Mouse (Mus musculus): Measurements from ENCODE around the gene Zbtb7b. TPM values are rescaled to one million over a fixed set of nuclear protein-coding genes. Genes with fewer than 3 reads are reported as not detected.

Gene Zbtb7b
- polyA plus RNA-seq, 1 experiment = not detected

- WGBS = 93% methylated on average over 4 of the region's 4 CpGs
- TF ChIP-seq CTCF (IDR thresholded peaks at IDR 0.05; ENCODE audit: insufficient read depth, low read depth, low read length) = no peak
- no peak for TF ChIP-seq POLR2A (IDR thresholded peaks at IDR 0.05; ENCODE audit: insufficient read depth, low read depth, low read length)
- Histone ChIP-seq H3K4me1 (ENCODE audit: control insufficient read depth, insufficient read depth, low read length) (peaks cover 13% of the 10 kb centered on the region), H3K27ac (ENCODE audit: insufficient read depth, low read depth, low read length) (no peak overlapping the region), H3K4me3 (ENCODE audit: insufficient read depth, low read depth, low read length) (no peak overlapping the region)
These were observed 31.3 kb upstream of the Zbtb7b start for GRCm38 (mm10) chr3:89425876-89426275.

DNA sequence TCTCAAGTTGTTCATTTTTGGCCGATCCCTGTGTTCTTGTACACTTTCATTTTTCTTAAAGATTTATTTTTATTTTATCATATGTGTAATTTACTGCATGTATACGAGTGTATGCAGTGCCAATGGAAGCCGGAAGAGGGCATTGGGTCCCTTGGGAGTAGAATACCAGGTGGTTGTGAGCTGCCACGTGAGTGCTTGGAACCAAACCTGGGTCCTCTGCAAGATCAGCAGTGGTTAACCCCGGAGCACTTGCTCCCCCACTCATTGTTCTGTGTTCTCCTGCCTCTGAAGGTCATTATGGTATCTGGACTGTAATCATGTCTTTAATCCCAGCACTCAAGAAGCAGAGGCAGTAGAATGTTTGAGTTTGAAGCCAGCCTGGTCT, 30.6 kb upstream of the Zbtb7b start:
- peaks cover 13% of the 10 kb centered on the region for H3K4me1 ChIP-seq (ENCODE audit: control insufficient read depth, insufficient read depth, low read length)
- H3K27ac ChIP-seq (ENCODE audit: insufficient read depth, low read depth, low read length) = no peak overlapping the region
- H3K4me3 ChIP-seq (ENCODE audit: insufficient read depth, low read depth, low read length) = no peak overlapping the region
- TF ChIP-seq CTCF (IDR thresholded peaks at IDR 0.05; ENCODE audit: insufficient read depth, low read depth, low read length) = no peak
- no peak for TF ChIP-seq POLR2A (IDR thresholded peaks at IDR 0.05; ENCODE audit: insufficient read depth, low read depth, low read length)
- 89% methylated on average over 5 of the region's 5 CpGs for WGBS

DNA sequence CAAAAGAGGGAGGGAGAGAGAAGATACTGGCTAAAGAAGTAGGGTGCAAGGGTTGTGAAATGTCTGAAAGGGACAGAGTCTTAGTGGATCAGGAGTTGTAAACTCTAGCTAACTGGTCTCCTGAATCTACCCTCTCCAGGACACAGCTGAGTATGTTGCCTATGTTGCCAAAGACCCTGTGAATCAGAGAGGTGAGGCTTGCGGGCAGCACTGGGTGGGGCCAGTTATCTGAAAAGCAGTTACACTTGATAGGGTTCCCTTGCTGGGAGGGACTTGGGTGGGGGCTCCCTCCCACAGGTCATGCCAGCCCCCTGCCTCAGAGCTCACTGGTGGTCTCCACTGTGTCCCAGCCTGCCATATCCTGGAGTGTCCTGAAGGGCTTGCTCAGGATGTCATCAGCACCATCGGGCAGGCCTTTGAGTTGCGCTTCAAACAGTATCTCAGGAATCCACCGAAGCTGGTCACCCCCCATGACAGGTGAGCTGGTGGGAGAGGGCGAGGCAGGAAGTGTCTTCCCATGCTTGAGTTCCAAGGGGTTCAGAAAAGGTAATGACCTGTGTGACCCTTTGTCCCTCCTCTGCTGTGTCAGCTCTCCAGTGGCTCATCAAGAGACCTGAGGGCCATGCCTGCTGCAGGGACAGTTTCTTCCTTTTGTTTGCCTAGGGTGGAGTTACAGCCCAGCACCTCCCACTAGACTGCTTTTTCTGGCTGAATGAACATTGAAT, 30.0 kb upstream of the Zbtb7b start:
- Histone ChIP-seq H3K4me3 (ENCODE audit: insufficient read depth, low read depth, low read length) (no peak overlapping the region), H3K27ac (ENCODE audit: insufficient read depth, low read depth, low read length) (no peak overlapping the region), H3K4me1 (ENCODE audit: control insufficient read depth, insufficient read depth, low read length) (peaks cover 13% of the 10 kb centered on the region)
- 88% methylated on average over 5 of the region's 5 CpGs for WGBS
- TF ChIP-seq CTCF (IDR thresholded peaks at IDR 0.05; ENCODE audit: insufficient read depth, low read depth, low read length) (no peak), POLR2A (IDR thresholded peaks at IDR 0.05; ENCODE audit: insufficient read depth, low read depth, low read length) (no peak)

DNA sequence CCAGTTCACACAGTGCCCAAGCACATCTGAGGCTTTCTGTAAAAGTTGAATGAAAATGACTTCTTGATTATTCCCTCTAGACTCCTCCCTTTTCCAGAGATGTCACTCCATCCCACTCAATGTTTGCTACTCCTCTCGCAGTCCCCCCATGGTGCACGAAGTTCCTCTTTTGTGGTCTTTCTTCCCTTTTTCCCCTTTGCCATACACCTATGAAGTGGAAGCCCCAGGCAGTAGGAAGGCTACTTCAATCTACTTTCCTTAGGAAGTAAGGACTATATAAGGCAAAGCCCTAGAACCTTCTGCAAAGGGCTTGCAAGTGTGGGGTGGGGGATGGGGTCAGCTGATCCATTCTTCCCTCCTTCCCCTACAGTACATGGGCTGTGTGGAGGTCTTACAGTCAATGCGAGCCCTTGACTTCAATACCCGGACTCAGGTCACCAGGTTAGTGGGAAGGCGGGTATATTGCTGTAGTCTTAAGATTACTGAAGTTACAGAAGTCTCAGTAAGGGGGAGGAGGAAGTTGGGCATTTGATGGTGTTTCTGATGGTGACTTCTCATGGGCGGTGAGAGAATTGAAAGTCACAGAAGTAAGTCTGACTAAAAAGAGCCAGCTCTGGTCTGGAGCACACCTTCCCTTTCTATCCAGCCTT, 28.1 kb upstream of the Zbtb7b start:
- no peak for TF ChIP-seq POLR2A (IDR thresholded peaks at IDR 0.05; ENCODE audit: insufficient read depth, low read depth, low read length)
- TF ChIP-seq CTCF (IDR thresholded peaks at IDR 0.05; ENCODE audit: insufficient read depth, low read depth, low read length) = no peak
- 78% methylated on average over 6 of the region's 6 CpGs for WGBS
- H3K27ac ChIP-seq (ENCODE audit: insufficient read depth, low read depth, low read length) = no peak overlapping the region
- H3K4me3 ChIP-seq (ENCODE audit: insufficient read depth, low read depth, low read length) = no peak overlapping the region
- peaks cover 17% of the 10 kb centered on the region for H3K4me1 ChIP-seq (ENCODE audit: control insufficient read depth, insufficient read depth, low read length)

DNA sequence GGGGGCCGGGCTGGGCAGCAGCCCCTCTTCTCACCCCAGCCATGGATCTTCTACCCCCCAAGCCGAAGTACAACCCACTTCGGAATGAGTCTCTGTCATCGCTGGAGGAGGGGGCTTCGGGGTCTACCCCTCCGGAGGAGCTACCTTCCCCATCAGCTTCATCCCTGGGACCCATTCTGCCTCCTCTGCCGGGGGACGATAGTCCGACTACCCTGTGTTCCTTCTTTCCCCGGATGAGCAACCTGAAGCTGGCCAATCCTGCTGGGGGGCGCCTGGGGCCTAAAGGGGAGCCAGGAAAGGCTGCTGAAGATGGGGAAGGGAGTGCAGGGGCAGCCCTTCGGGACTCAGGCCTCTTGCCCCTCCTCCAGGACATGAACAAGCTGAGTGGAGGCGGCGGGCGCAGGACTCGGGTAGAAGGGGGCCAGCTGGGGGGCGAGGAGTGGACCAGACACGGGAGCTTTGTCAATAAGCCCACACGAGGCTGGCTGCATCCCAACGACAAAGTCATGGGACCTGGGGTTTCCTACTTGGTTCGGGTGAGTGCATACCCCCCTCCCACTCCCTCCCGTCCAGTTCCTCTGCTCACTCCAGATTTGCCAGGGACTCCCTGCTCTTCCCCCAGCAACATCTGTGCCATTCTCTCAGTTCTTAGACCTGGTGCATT, 27.4 kb upstream of the Zbtb7b start:
- no peak overlapping the region for H3K27ac ChIP-seq (ENCODE audit: insufficient read depth, low read depth, low read length)
- WGBS = 19% methylated on average over 22 of the region's 22 CpGs
- TF ChIP-seq CTCF (IDR thresholded peaks at IDR 0.05; ENCODE audit: insufficient read depth, low read depth, low read length) = no peak
- TF ChIP-seq POLR2A (IDR thresholded peaks at IDR 0.05; ENCODE audit: insufficient read depth, low read depth, low read length) = no peak
- H3K4me3 ChIP-seq (ENCODE audit: insufficient read depth, low read depth, low read length) = peak overlapping the region; percentile 39
- peaks cover 17% of the 10 kb centered on the region for H3K4me1 ChIP-seq (ENCODE audit: control insufficient read depth, insufficient read depth, low read length)

DNA sequence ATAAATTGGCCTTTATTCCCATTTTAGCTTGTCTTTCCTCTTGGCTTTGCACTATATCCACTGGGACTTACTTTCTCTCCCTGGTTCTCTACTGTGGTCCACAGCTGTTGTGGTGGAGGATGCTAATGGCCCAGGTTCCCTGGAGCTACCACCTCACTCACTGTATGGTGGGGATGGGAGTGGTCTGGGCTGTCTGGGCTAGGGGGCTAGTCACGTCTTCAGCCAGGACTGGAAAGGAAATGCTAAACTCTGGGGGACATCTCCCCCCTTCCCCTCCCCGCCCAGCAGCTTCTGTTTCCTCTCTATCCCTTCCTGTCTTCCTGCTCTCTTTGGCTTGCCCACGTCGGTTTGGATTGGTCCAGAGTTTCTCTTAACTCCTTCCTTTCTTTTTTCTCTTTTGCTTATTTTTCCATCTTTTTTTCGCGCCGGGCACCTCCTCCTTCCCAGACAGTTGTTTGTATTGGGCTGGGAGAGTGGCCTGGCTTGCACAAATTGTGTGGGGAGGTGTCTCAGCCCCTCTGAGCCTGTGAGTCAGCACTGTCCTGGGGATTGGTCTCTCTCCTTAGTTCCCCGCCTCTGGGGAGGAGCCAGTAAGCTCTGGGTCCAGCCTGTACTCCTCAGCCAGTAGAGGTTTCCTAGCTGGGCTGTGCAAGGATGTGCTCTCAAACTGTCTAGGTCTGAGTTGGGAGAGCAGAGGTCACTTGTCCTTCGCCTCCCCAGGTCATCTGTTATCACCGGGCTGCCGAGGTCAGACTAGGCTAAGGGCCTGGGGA, 26.6 kb upstream of the Zbtb7b start:
- H3K4me3 ChIP-seq (ENCODE audit: insufficient read depth, low read depth, low read length) = peak overlapping the region; percentile 39
- H3K27ac ChIP-seq (ENCODE audit: insufficient read depth, low read depth, low read length) = no peak overlapping the region
- 9% methylated on average over 11 of the region's 11 CpGs for WGBS

DNA sequence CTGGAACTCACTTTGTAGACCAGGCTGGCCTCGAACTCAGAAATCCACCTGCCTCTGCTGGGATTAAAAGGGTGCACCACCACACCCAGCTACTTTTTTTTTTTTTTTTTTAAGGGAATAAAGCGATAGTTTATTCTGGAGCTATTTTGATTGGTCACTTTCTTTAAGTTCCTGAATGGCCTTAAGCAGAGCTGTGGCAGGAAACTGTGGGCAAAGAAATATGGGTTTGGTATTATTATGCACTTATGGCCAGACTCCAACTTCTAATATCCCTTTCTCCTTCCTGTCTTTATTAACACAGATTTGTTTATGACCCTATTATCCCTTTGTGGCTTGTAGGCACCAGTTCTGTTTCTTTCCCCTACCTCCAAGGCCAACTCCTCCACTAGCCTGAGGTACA, 25.8 kb upstream of the Zbtb7b start:
- 78% methylated on average over 2 of the region's 2 CpGs for WGBS
- TF ChIP-seq POLR2A (IDR thresholded peaks at IDR 0.05; ENCODE audit: insufficient read depth, low read depth, low read length) = no peak
- TF ChIP-seq CTCF (IDR thresholded peaks at IDR 0.05; ENCODE audit: insufficient read depth, low read depth, low read length) = no peak
- no peak overlapping the region for H3K4me3 ChIP-seq (ENCODE audit: insufficient read depth, low read depth, low read length)
- H3K4me1 ChIP-seq (ENCODE audit: control insufficient read depth, insufficient read depth, low read length) = peaks cover 17% of the 10 kb centered on the region
- no peak overlapping the region for H3K27ac ChIP-seq (ENCODE audit: insufficient read depth, low read depth, low read length)

More for the DNA sequence above, 26.6 kb upstream of the Zbtb7b start:
- H3K4me1 ChIP-seq (ENCODE audit: control insufficient read depth, insufficient read depth, low read length) = peaks cover 17% of the 10 kb centered on the region
- TF ChIP-seq CTCF (IDR thresholded peaks at IDR 0.05; ENCODE audit: insufficient read depth, low read depth, low read length) = no peak
- no peak for TF ChIP-seq POLR2A (IDR thresholded peaks at IDR 0.05; ENCODE audit: insufficient read depth, low read depth, low read length)

GRCm38 (mm10) chr3:89419981-89420380, 25.4 kb upstream of the Zbtb7b start:
- Histone ChIP-seq H3K4me3 (ENCODE audit: insufficient read depth, low read depth, low read length) (no peak overlapping the region), H3K4me1 (ENCODE audit: control insufficient read depth, insufficient read depth, low read length) (peaks cover 17% of the 10 kb centered on the region), H3K27ac (ENCODE audit: insufficient read depth, low read depth, low read length) (no peak overlapping the region)
- 50% methylated on average over 3 of the region's 3 CpGs for WGBS
- TF ChIP-seq CTCF (IDR thresholded peaks at IDR 0.05; ENCODE audit: insufficient read depth, low read depth, low read length) = no peak
- TF ChIP-seq POLR2A (IDR thresholded peaks at IDR 0.05; ENCODE audit: insufficient read depth, low read depth, low read length) = no peak
